8 mouse cellular contexts compared by ENCODE assay signal in the genomic region with DNA sequence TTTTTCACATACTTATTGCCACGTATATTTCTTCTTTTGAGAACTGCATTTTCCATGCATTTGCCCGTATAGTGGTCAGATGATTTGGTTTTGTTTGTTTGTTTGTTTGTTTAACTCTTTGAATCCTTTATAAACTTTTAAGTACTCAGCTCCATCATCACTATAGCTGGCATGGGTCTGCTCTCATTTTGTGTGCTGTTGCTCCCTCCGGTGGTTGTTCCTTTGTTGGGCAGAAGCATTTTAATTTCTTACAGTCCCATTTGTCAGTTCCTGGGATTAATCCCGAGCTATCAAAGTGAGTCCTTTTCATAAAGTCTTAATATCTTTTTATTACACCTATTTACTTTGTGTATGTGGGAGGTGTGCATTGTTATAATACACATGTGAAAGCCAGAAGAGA.
DNase-seq lines count a peak whose midpoint lies in the region; ATAC-seq and TF ChIP-seq lines count a peak whose summit lies in the region.

No protein-coding gene starts in this region.

- H3K27ac ChIP-seq in heart, embryonic 12.5 days (ENCODE audit: poor library complexity, severe bottlenecking) = no peak overlapping the region
- H3K27ac ChIP-seq in intestine, embryonic 16.5 days (ENCODE audit: low read length) = no peak overlapping the region

- no peak overlapping the region for H3K4me3 ChIP-seq in heart, embryonic 12.5 days
- H3K4me3 ChIP-seq in C2C12 (ENCODE audit: insufficient read depth, poor library complexity, severe bottlenecking) = no peak overlapping the region
- H3K4me3 ChIP-seq in intestine, embryonic 16.5 days (ENCODE audit: low read length) = no peak overlapping the region

- peaks cover 2% of the 10 kb centered on the region; the same call in 1 of the 2 replicates for H3K9me3 ChIP-seq in heart, embryonic 12.5 days (replicated peaks)
- no peaks in the 10 kb centered on the region for H3K9me3 ChIP-seq in intestine, embryonic 16.5 days (ENCODE audit: control insufficient read depth, low read length)

- H3K79me3 ChIP-seq in C2C12 (ENCODE audit: low read depth) = no peaks in the 10 kb centered on the region

- no peak for ATAC-seq in heart, embryonic 12.5 days (ENCODE audit: insufficient number of reproducible peaks, low FRiP score)
- no peak for ATAC-seq in intestine, embryonic 16.5 days

- no peaks in the 10 kb centered on the region for H3K27me3 ChIP-seq in heart, embryonic 12.5 days (replicated peaks)
- no peaks in the 10 kb centered on the region for H3K27me3 ChIP-seq in C2C12 (ENCODE audit: control insufficient read depth, insufficient read depth, insufficient read length)
- H3K27me3 ChIP-seq in intestine, embryonic 16.5 days (replicated peaks; ENCODE audit: control insufficient read depth, insufficient read depth, low read length) = no peaks in the 10 kb centered on the region

- H3K36me3 ChIP-seq in heart, embryonic 12.5 days = no peaks in the 10 kb centered on the region
- H3K36me3 ChIP-seq in C2C12 (ENCODE audit: control insufficient read depth, insufficient read depth) = no peaks in the 10 kb centered on the region
- H3K36me3 ChIP-seq in intestine, embryonic 16.5 days (ENCODE audit: control insufficient read depth, insufficient read depth, low read length) = no peaks in the 10 kb centered on the region

- WGBS in heart, embryonic 12.5 days = 46% methylated on average over 4 of the region's 4 CpGs
- 57% methylated on average over 4 of the region's 4 CpGs for WGBS in intestine, embryonic 16.5 days

- no peak overlapping the region for H3K4me2 ChIP-seq in heart, embryonic 12.5 days
- no peak overlapping the region for H3K4me2 ChIP-seq in intestine, embryonic 16.5 days (ENCODE audit: low read depth, low read length)

- no peaks in the 10 kb centered on the region for H3K4me1 ChIP-seq in heart, embryonic 12.5 days (replicated peaks)
- no peaks in the 10 kb centered on the region for H3K4me1 ChIP-seq in intestine, embryonic 16.5 days (ENCODE audit: control insufficient read depth, insufficient read depth, low read length)

- DNase-seq in heart, postnatal 36 days = peak; percentile 4 to 9
- DNase-seq in brain, adult 2 months (ENCODE audit: low read depth, low spot score) = peak; percentile 71
- peak; percentile 54 for DNase-seq in kidney, postnatal 10 days
- peak; percentile 23 for DNase-seq in mesoderm, embryonic 11.5 days (ENCODE audit: low read depth, low spot score)
- DNase-seq in gastrocnemius, postnatal 14 days = no peak

- peak; percentile 37 for TF ChIP-seq CTCF in C2C12 (IDR thresholded peaks at IDR 0.05; ENCODE audit: control insufficient read depth, insufficient read depth, insufficient read length)

- H3K79me2 ChIP-seq in C2C12 (ENCODE audit: control insufficient read depth, insufficient read depth) = no peaks in the 10 kb centered on the region

- H3K9ac ChIP-seq in heart, embryonic 12.5 days = no peak overlapping the region
- no peak overlapping the region for H3K9ac ChIP-seq in intestine, embryonic 16.5 days (ENCODE audit: low read depth, low read length)

- intact Hi-C loops in heart, postnatal 36 days (cut with DNase I) = loop anchor here (1.0 to 5.0 kb wide), 3 partner anchors 295 to 616 kb away; no protein-coding TSS in a partner anchor
- intact Hi-C loops in gastrocnemius, postnatal 14 days (cut with DNase I; ENCODE audit: low total_unique reads) = no loop called here

- H3ac ChIP-seq in C2C12 (ENCODE audit: control insufficient read depth, insufficient read length, low read depth) = no peak overlapping the region

TF ChIP-seq in C2C12, 6 proteins besides CTCF, POLR2A, EP300 and RAD21:
- TF ChIP-seq MAX (IDR thresholded peaks at IDR 0.05) (no peak), MYOG (IDR thresholded peaks at IDR 0.05; ENCODE audit: control insufficient read depth, extremely low read depth, insufficient read length) (no peak), FOSL1 (IDR thresholded peaks at IDR 0.05; ENCODE audit: insufficient read depth, low read length, poor library complexity, severe bottlenecking) (no peak), USF1 (IDR thresholded peaks at IDR 0.05; ENCODE audit: low read depth) (no peak), CEBPB (IDR thresholded peaks at IDR 0.05; ENCODE audit: low read depth) (no peak), MYOD1 (IDR thresholded peaks at IDR 0.05; ENCODE audit: control insufficient read depth, insufficient read length, low read depth) (no peak)
